In the genomic region with DNA sequence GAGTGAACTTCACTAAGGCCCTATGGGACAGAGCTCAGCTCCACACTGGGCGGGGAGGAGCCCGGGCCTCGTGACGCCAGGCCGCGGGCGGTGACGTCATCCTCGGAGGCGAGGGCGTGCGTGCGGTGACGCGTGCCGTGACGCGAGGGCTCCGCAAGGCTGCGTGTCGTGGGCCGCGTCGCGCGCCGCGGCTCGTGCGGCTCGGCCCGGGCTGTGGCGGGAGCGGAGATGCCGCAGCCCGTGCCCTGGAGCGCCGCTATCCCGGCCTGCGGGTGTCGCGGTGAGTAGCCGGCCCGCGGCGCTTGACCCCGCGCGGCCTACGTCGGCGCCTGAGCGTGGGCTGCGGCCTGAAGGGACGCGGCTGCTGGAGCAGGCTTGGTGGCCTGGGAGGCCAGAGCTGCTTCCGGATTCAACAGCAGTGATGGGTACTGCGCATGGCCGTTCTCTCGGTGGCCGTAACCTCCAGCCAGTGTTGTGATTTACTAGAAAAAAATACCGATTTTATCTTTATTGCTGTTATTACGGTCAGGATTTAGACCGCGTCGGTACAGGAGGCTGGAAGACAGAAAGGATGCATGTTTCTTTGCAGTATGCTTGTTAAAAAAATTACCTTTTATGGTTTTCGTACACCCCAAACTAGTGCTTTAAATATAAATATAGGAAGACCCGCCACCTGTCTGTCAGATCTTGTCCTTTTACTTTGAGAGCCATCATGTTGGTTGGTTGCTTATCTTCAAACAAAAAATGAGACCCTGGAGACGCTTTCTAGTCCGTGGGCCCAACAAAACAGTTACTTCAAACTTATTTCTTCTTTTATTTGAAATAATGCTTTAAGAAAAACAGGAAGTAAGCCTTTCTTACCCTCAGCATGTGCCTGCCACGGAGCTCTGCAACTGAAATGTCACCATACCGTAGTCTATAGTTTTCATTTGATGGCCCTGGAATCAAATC, we compare ENCODE assay signal across 8 mouse cellular contexts. TPM values are rescaled to one million over a fixed set of nuclear protein-coding genes. Genes with fewer than 3 reads are reported as not detected.
DNase-seq lines count a peak whose midpoint lies in the region; ATAC-seq and TF ChIP-seq lines count a peak whose summit lies in the region.

A gene (minus strand): TSS at position 402 of the 951 bp plus-strand sequence.

- peaks cover 8% of the 10 kb centered on the region; the same call in 1 of the 2 replicates for H3K79me2 ChIP-seq in liver, adult 2 months (ENCODE audit: control insufficient read depth, insufficient read depth, low read length)

- no peaks in the 10 kb centered on the region for H3K27me3 ChIP-seq in heart, embryonic 13.5 days (replicated peaks)
- no peaks in the 10 kb centered on the region for H3K27me3 ChIP-seq in kidney, postnatal 0 days (ENCODE audit: insufficient read depth, low read length)
- H3K27me3 ChIP-seq in liver, adult 2 months (ENCODE audit: control insufficient read depth, insufficient read depth, low read length): no peaks in the 10 kb centered on the region

- TF ChIP-seq POLR2A in bone marrow macrophage, adult 2 months (IDR thresholded peaks at IDR 0.05; ENCODE audit: borderline replicate concordance, low read depth, low read length): no peak
- peak; percentile 55; the same call in 1 of the 2 replicates for TF ChIP-seq POLR2A in embryonic fibroblast, embryonic 13.5 days (IDR thresholded peaks at IDR 0.05; ENCODE audit: low read depth, low read length)
- TF ChIP-seq POLR2A in liver, adult 2 months (IDR thresholded peaks at IDR 0.05; ENCODE audit: extremely low read depth, insufficient read depth, low read length): 0 out of 2 replicates have a peak, but pooled peaks have one; percentile 52

- peak; percentile 76 for ATAC-seq in heart, embryonic 13.5 days (ENCODE audit: extremely low read depth, insufficient number of reproducible peaks, low FRiP score, low TSS enrichment)
- peak; percentile 97 for ATAC-seq in kidney, postnatal 0 days (replicated peaks; ENCODE audit: low FRiP score, low read depth)
- ATAC-seq in monocyte, adult 5-6 weeks (replicated peaks; ENCODE audit: insufficient number of reproducible peaks, low FRiP score, low TSS enrichment, poor library complexity, severe bottlenecking): peak; percentile 84

- peaks cover 5% of the 10 kb centered on the region for H3K4me1 ChIP-seq in bone marrow macrophage, adult 2 months (ENCODE audit: control insufficient read depth, insufficient read depth, low read length)
- H3K4me1 ChIP-seq in embryonic fibroblast, embryonic 13.5 days (ENCODE audit: control insufficient read depth, insufficient read depth, low read length): no peaks in the 10 kb centered on the region
- peaks cover 10% of the 10 kb centered on the region for H3K4me1 ChIP-seq in heart, embryonic 13.5 days
- 0 out of 2 replicates have a peak, but pooled peaks cover 5% of the 10 kb centered on the region for H3K4me1 ChIP-seq in kidney, postnatal 0 days (replicated peaks; ENCODE audit: insufficient read depth, low read length)
- peaks cover 1% of the 10 kb centered on the region; the same call in 1 of the 2 replicates for H3K4me1 ChIP-seq in liver, adult 2 months (ENCODE audit: control insufficient read depth, insufficient read depth, low read length)

- no peaks in the 10 kb centered on the region for H3K36me3 ChIP-seq in heart, embryonic 13.5 days
- H3K36me3 ChIP-seq in kidney, postnatal 0 days (ENCODE audit: insufficient read depth, low read length): no peaks in the 10 kb centered on the region
- no peaks in the 10 kb centered on the region for H3K36me3 ChIP-seq in liver, adult 2 months (ENCODE audit: control insufficient read depth, insufficient read depth, low read length)

- H3K4me3 ChIP-seq in bone marrow macrophage, adult 2 months (ENCODE audit: insufficient read depth, low read length): peak within 1 kb of the TSS; percentile 64
- H3K4me3 ChIP-seq in embryonic fibroblast, embryonic 13.5 days (ENCODE audit: insufficient read depth, low read length): peak within 1 kb of the TSS; percentile 71
- peak within 1 kb of the TSS; percentile 79 for H3K4me3 ChIP-seq in heart, embryonic 13.5 days
- peak within 1 kb of the TSS; percentile 46 for H3K4me3 ChIP-seq in kidney, postnatal 0 days (replicated peaks; ENCODE audit: low read depth, low read length)
- peak within 1 kb of the TSS; percentile 96 for H3K4me3 ChIP-seq in liver, adult 2 months (ENCODE audit: insufficient read depth, low read depth, low read length)

- H3K27ac ChIP-seq in bone marrow macrophage, adult 2 months (ENCODE audit: insufficient read depth, low read depth, low read length): peak within 1 kb of the TSS; percentile 73
- no peak within 1 kb of the TSS for H3K27ac ChIP-seq in embryonic fibroblast, embryonic 13.5 days (ENCODE audit: insufficient read depth, low read length)
- H3K27ac ChIP-seq in heart, embryonic 13.5 days (replicated peaks): peak within 1 kb of the TSS; percentile 89
- peak within 1 kb of the TSS; percentile 92 for H3K27ac ChIP-seq in kidney, postnatal 0 days
- peak within 1 kb of the TSS; percentile 54; the same call in 1 of the 2 replicates for H3K27ac ChIP-seq in liver, adult 2 months (replicated peaks; ENCODE audit: insufficient read depth, low read depth, low read length)

- peak within 1 kb of the TSS; percentile 93 for H3K9ac ChIP-seq in heart, embryonic 13.5 days
- peak within 1 kb of the TSS; percentile 82 for H3K9ac ChIP-seq in kidney, postnatal 0 days (ENCODE audit: low read depth, low read length)
- H3K9ac ChIP-seq in liver, adult 2 months (ENCODE audit: low read depth, low read length): peak within 1 kb of the TSS; percentile 97

- H3K4me2 ChIP-seq in heart, embryonic 13.5 days: peak within 1 kb of the TSS; percentile 79
- H3K4me2 ChIP-seq in kidney, postnatal 0 days (ENCODE audit: low read length): peak within 1 kb of the TSS; percentile 64

- no peaks in the 10 kb centered on the region for H3K9me3 ChIP-seq in heart, embryonic 13.5 days
- no peaks in the 10 kb centered on the region for H3K9me3 ChIP-seq in kidney, postnatal 0 days (replicated peaks; ENCODE audit: low read length)

- WGBS in heart, embryonic 13.5 days: 3% methylated on average over 72 of the region's 72 CpGs
- 2% methylated on average over 69 of the region's 72 CpGs for WGBS in kidney, postnatal 0 days
- 1% methylated on average over 72 of the region's 72 CpGs for WGBS in liver, adult 2 months

- TF ChIP-seq CTCF in bone marrow macrophage, adult 2 months (IDR thresholded peaks at IDR 0.05; ENCODE audit: low read depth, low read length): no peak
- TF ChIP-seq CTCF in embryonic fibroblast, embryonic 13.5 days (IDR thresholded peaks at IDR 0.05; ENCODE audit: borderline replicate concordance, insufficient read depth, low read length): no peak
- 0 out of 2 replicates have a peak, but pooled peaks have one; percentile 16 for TF ChIP-seq CTCF in kidney, postnatal 0 days (IDR thresholded peaks at IDR 0.05; ENCODE audit: low read depth)
- no peak for TF ChIP-seq CTCF in liver, adult 2 months (IDR thresholded peaks at IDR 0.05; ENCODE audit: low read depth, low read length)

- peak; percentile 98 to 99 for DNase-seq in B cell, adult 2 months
- peak; percentile 92 for DNase-seq in kidney, postnatal 0 days (ENCODE audit: low spot score)
- DNase-seq in liver, adult 2 months (ENCODE audit: extremely low read depth, low read depth, low spot score): peak; percentile 70
- peak; percentile 77 to 78 for DNase-seq in spleen, postnatal 36 days (ENCODE audit: low spot score in 2 of 2)

RNA-seq across cellular contexts. Expression of the gene that starts here (rescaled TPM):
- polyA plus RNA-seq in bone marrow macrophage, adult 2 months (2012; ENCODE audit: insufficient read depth, insufficient read length, missing spikeins): not detected in 2 replicates
- polyA plus RNA-seq in embryonic fibroblast, embryonic 13.5 days (2011; ENCODE audit: insufficient read length, low read depth, missing spikeins): not detected in 2 replicates
- not detected in 2 replicates for polyA plus RNA-seq in heart, embryonic 13.5 days (2015; fragmentation: Nextera tagmentation; extraction: Ambion mirVana)
- polyA plus RNA-seq in kidney, postnatal 0 days (2015; fragmentation: Nextera tagmentation; extraction: Ambion mirVana): 0.74 and 2.2 TPM in 2 replicates
- total RNA-seq in liver, adult 2 months (2014; rRNA removed): not detected in 2 replicates
- not detected in 2 replicates for polyA plus RNA-seq in liver, adult 2 months (2012; rRNA removed)
- not detected in 3 replicates for total RNA-seq in monocyte, adult 5-6 weeks (2017)

Comparison
In these comparisons a context has a peak if more than half of its experiments do, and no peak if none do; other contexts are left out.
1. Peak in ATAC-seq, H3K4me3 ChIP-seq, H3K27ac ChIP-seq, H3K9ac ChIP-seq and H3K4me2 ChIP-seq in heart, embryonic 13.5 days; RNA of the gene not detected or under 1 TPM.
2. Peak in DNase-seq, H3K4me3 ChIP-seq, H3K27ac ChIP-seq and H3K9ac ChIP-seq in liver, adult 2 months; RNA of the gene not detected or under 1 TPM.
3. Peak in ATAC-seq in monocyte, adult 5-6 weeks; RNA of the gene not detected or under 1 TPM.
4. H3K4me3 ChIP-seq: peak in every context shown above with its lines; median percentile 96 in liver, adult 2 months; 79 in heart, embryonic 13.5 days; 71 in embryonic fibroblast, embryonic 13.5 days; 64 in bone marrow macrophage, adult 2 months; 46 in kidney, postnatal 0 days.